Mouse (Mus musculus): ENCODE measurements around the gene Cerkl. TPM values are rescaled to one million over a fixed set of nuclear protein-coding genes. Genes with fewer than 3 reads are reported as not detected.

The Cerkl gene
- polyA plus RNA-seq, 1 experiment from 2014 or later, result 1.5 TPM

GRCm38 (mm10) chr2:79429650-79430049, 26.9 kb downstream of the Cerkl start:
- peaks cover 5% of the 10 kb centered on the region; the same call in 1 of the 2 replicates for H3K4me1 ChIP-seq (replicated peaks)
- 0 out of 2 replicates have a peak, but pooled peaks cover 5% of the 10 kb centered on the region for H3K27me3 ChIP-seq (replicated peaks)
- H3K9me3 ChIP-seq, result no peaks in the 10 kb centered on the region
- no peak for ATAC-seq
- 11% methylated on average over 6 of the region's 6 CpGs for WGBS
- H3K4me3 ChIP-seq (replicated peaks), result no peak overlapping the region
- no peaks in the 10 kb centered on the region for H3K36me3 ChIP-seq
- no peak overlapping the region for H3K9ac ChIP-seq
- no peak overlapping the region for H3K4me2 ChIP-seq (replicated peaks)
- no peak overlapping the region for H3K27ac ChIP-seq

GRCm38 (mm10) chr2:79429108-79429507, 27.5 kb downstream of the Cerkl start:
- Histone ChIP-seq H3K4me1 (replicated peaks) (peaks cover 5% of the 10 kb centered on the region; the same call in 1 of the 2 replicates), H3K27ac (no peak overlapping the region), H3K36me3 (no peaks in the 10 kb centered on the region), H3K9me3 (no peaks in the 10 kb centered on the region), H3K4me3 (replicated peaks) (peak overlapping the region; percentile 44), H3K27me3 (replicated peaks) (0 out of 2 replicates have a peak, but pooled peaks cover 5% of the 10 kb centered on the region), H3K4me2 (replicated peaks) (peak overlapping the region; percentile 94), H3K9ac (no peak overlapping the region; the same call in 1 of the 2 replicates)
- no peak for ATAC-seq
- 26% methylated on average over 7 of the region's 7 CpGs for WGBS

GRCm38 (mm10) chr2:79428569-79429104, 27.9 kb downstream of the Cerkl start:
- WGBS, result 1% methylated on average over 35 of the region's 35 CpGs
- Histone ChIP-seq H3K4me3 (replicated peaks) (peak overlapping the region; percentile 44), H3K9ac (peak overlapping the region; percentile 27), H3K27ac (no peak overlapping the region), H3K27me3 (replicated peaks) (0 out of 2 replicates have a peak, but pooled peaks cover 5% of the 10 kb centered on the region), H3K4me1 (replicated peaks) (peaks cover 5% of the 10 kb centered on the region; the same call in 1 of the 2 replicates), H3K36me3 (no peaks in the 10 kb centered on the region), H3K4me2 (replicated peaks) (peak overlapping the region; percentile 94), H3K9me3 (no peaks in the 10 kb centered on the region)
- ATAC-seq, result peak; percentile 55

- no peak overlapping the region for H3K4me2 ChIP-seq (replicated peaks)
- no peak overlapping the region for H3K27ac ChIP-seq
- no peaks in the 10 kb centered on the region for H3K36me3 ChIP-seq
- H3K4me1 ChIP-seq (replicated peaks), result peaks cover 5% of the 10 kb centered on the region; the same call in 1 of the 2 replicates
- H3K27me3 ChIP-seq (replicated peaks), result 0 out of 2 replicates have a peak, but pooled peaks cover 5% of the 10 kb centered on the region
- WGBS, result 33% methylated on average over 6 of the region's 6 CpGs
- H3K9me3 ChIP-seq, result no peaks in the 10 kb centered on the region
- ATAC-seq, result no peak
- H3K9ac ChIP-seq, result no peak overlapping the region
- no peak overlapping the region for H3K4me3 ChIP-seq (replicated peaks)
Observed at GRCm38 (mm10) chr2:79428022-79428421, 28.6 kb downstream of the Cerkl start.

- no peak overlapping the region for H3K9ac ChIP-seq
- WGBS, result 43% methylated on average over 6 of the region's 6 CpGs
- H3K4me3 ChIP-seq (replicated peaks), result no peak overlapping the region
- no peaks in the 10 kb centered on the region for H3K9me3 ChIP-seq
- H3K4me1 ChIP-seq (replicated peaks), result no peaks in the 10 kb centered on the region
- no peaks in the 10 kb centered on the region for H3K36me3 ChIP-seq
- no peak overlapping the region for H3K4me2 ChIP-seq (replicated peaks)
- ATAC-seq, result no peak
- H3K27ac ChIP-seq, result no peak overlapping the region
- H3K27me3 ChIP-seq (replicated peaks), result no peaks in the 10 kb centered on the region
Observed at GRCm38 (mm10) chr2:79421696-79422095, 34.9 kb downstream of the Cerkl start.

- no peak overlapping the region for H3K4me2 ChIP-seq (replicated peaks)
- no peaks in the 10 kb centered on the region for H3K36me3 ChIP-seq
- H3K27ac ChIP-seq, result no peak overlapping the region
- no peak overlapping the region for H3K9ac ChIP-seq
- no peaks in the 10 kb centered on the region for H3K4me1 ChIP-seq (replicated peaks)
- 91% methylated on average over 7 of the region's 7 CpGs for WGBS
- H3K9me3 ChIP-seq, result no peaks in the 10 kb centered on the region
- no peak for ATAC-seq
- no peaks in the 10 kb centered on the region for H3K27me3 ChIP-seq (replicated peaks)
- no peak overlapping the region for H3K4me3 ChIP-seq (replicated peaks)
Observed at GRCm38 (mm10) chr2:79414505-79414904, 42.1 kb downstream of the Cerkl start.

GRCm38 (mm10) chr2:79410903-79411255, 45.7 kb downstream of the Cerkl start:
- Histone ChIP-seq H3K36me3 (no peaks in the 10 kb centered on the region), H3K9ac (no peak overlapping the region), H3K27me3 (replicated peaks) (no peaks in the 10 kb centered on the region), H3K4me3 (replicated peaks) (no peak overlapping the region), H3K4me1 (replicated peaks) (no peaks in the 10 kb centered on the region), H3K27ac (no peak overlapping the region), H3K9me3 (no peaks in the 10 kb centered on the region), H3K4me2 (replicated peaks) (no peak overlapping the region)
- WGBS, result 75% methylated on average over 3 of the region's 3 CpGs
- no peak for ATAC-seq

- Histone ChIP-seq H3K36me3 (no peaks in the 10 kb centered on the region), H3K4me1 (replicated peaks) (no peaks in the 10 kb centered on the region), H3K9me3 (no peaks in the 10 kb centered on the region), H3K27ac (no peak overlapping the region), H3K4me2 (replicated peaks) (no peak overlapping the region), H3K27me3 (replicated peaks) (no peaks in the 10 kb centered on the region), H3K4me3 (replicated peaks) (no peak overlapping the region), H3K9ac (no peak overlapping the region)
- 52% methylated on average over 15 of the region's 15 CpGs for WGBS
- ATAC-seq, result no peak
Observed at GRCm38 (mm10) chr2:79410247-79410902, 46.2 kb downstream of the Cerkl start.

- WGBS, result 79% methylated on average over 5 of the region's 5 CpGs
- Histone ChIP-seq H3K4me3 (replicated peaks) (no peak overlapping the region), H3K4me1 (replicated peaks) (no peaks in the 10 kb centered on the region), H3K36me3 (no peaks in the 10 kb centered on the region), H3K4me2 (replicated peaks) (no peak overlapping the region), H3K9ac (no peak overlapping the region), H3K27me3 (replicated peaks) (no peaks in the 10 kb centered on the region), H3K9me3 (no peaks in the 10 kb centered on the region), H3K27ac (no peak overlapping the region)
- no peak for ATAC-seq
Observed at GRCm38 (mm10) chr2:79405661-79406405, 50.8 kb downstream of the Cerkl start.

GRCm38 (mm10) chr2:79400045-79400444, 56.5 kb downstream of the Cerkl start:
- no peak overlapping the region for H3K4me2 ChIP-seq (replicated peaks)
- H3K27me3 ChIP-seq (replicated peaks), result no peaks in the 10 kb centered on the region
- no peaks in the 10 kb centered on the region for H3K36me3 ChIP-seq
- no peak overlapping the region for H3K9ac ChIP-seq
- WGBS, result 69% methylated on average over 4 of the region's 4 CpGs
- ATAC-seq, result no peak
- no peak overlapping the region for H3K4me3 ChIP-seq (replicated peaks)
- H3K4me1 ChIP-seq (replicated peaks), result no peaks in the 10 kb centered on the region
- H3K9me3 ChIP-seq, result no peaks in the 10 kb centered on the region
- H3K27ac ChIP-seq, result no peak overlapping the region

- no peak overlapping the region for H3K27ac ChIP-seq
- 56% methylated on average over 8 of the region's 8 CpGs for WGBS
- no peak overlapping the region for H3K4me3 ChIP-seq (replicated peaks)
Observed at GRCm38 (mm10) chr2:79399234-79400000, 57.2 kb downstream of the Cerkl start.

GRCm38 (mm10) chr2:79398831-79399230, 57.8 kb downstream of the Cerkl start:
- Histone ChIP-seq H3K9ac (no peak overlapping the region), H3K4me3 (replicated peaks) (no peak overlapping the region), H3K36me3 (no peaks in the 10 kb centered on the region), H3K4me1 (replicated peaks) (no peaks in the 10 kb centered on the region), H3K9me3 (no peaks in the 10 kb centered on the region), H3K27ac (no peak overlapping the region), H3K4me2 (replicated peaks) (no peak overlapping the region), H3K27me3 (replicated peaks) (no peaks in the 10 kb centered on the region)
- peak; percentile 58 for ATAC-seq
- WGBS, result 67% methylated on average over 5 of the region's 5 CpGs

More at GRCm38 (mm10) chr2:79399234-79400000, 57.2 kb downstream of the Cerkl start:
- H3K27me3 ChIP-seq (replicated peaks), result no peaks in the 10 kb centered on the region
- no peak overlapping the region for H3K4me2 ChIP-seq (replicated peaks)
- H3K4me1 ChIP-seq (replicated peaks), result no peaks in the 10 kb centered on the region
- no peak for ATAC-seq
- H3K36me3 ChIP-seq, result no peaks in the 10 kb centered on the region
- H3K9ac ChIP-seq, result no peak overlapping the region
- no peaks in the 10 kb centered on the region for H3K9me3 ChIP-seq
